Mouse (Mus musculus): ENCODE measurements around the gene Ppp1cc.

The Ppp1cc gene

DNA sequence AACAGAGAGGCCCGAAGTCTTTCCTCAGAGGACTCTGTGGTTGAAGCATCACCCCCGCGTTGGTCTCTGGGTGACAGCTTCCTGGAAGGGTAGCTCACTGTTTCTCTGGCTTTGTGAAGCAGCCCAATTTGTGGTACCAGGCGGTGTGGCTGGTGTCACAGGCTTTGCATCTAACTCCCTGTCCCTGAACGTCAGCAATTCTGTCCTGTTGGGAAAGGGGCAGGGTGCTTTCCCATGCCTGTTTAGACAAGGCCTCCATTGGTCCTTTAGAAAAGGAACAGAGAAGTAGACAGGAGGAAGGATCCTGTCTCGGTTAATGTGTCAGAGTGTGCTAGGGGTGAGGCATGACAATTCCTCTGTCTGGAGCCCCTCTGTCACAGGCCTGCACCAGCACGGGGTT is 60.9 kb downstream of the Ppp1cc start:
- DNase-seq = no peak

DNA sequence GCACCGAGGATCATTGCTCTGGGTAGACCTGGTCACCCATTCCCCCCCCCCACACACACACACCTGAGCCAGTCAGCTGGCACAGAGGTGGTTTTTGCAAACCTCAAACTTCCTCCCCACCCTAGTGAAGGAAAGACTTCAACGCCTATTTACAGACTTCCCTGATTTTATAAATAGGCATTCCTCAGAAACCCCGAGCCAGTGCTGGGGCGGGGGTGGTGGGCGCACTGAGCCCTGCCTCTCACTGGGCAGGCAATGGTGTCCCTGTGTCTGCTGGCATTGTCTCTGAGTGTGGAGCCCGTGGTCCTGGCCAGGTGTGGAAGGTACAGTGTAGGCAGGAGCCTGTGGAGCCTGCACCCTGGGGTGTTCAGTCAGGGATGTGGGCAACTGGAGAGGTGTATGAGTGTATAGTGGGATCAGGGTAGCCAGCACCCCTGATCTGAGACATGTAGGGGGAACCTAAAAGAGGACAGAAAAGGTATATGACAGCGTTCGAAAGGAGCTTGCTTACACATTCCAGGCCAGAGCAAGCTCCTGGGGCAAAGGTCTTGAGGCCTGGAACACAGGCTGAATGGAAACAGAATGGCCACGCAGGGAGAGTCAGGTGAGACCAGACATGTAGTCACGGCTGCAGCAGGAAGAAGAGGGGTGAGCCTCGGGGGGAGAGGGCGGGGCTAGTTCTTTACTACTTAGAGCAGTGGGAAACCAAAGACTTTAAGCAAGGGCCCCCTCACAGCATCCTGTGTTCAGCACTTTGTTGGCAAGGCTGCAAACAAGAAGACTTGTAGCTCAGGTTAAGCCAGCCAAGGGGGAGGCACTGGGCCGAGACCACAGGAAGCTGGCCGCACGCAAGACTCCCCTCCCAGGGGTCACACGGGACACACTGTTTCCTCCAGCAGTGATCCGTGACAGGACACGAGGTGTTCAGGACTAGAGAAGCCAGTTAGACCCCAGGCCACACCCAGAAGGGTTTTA is 61.9 kb downstream of the Ppp1cc start:
- DNase-seq = no peak

DNA sequence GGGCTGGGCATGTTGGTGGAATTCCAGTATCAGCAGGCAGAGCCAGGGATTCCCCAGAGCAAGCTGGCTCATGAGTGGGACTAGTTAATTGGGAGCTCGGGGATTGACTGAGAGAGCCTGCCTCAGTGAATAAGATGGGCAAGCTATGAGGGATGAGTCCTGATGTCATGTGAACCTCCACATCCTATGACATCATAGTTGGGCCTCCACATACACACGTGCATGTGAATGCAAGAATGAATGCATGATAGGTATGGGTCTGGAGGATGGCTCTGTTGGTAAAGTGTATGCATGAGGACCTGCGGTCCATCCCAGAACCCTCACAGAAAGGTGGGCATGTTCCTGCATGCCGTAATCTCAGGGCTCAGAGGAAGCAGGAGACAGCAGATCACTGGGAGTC is 63.0 kb downstream of the Ppp1cc start:
- DNase-seq = no peak

DNA sequence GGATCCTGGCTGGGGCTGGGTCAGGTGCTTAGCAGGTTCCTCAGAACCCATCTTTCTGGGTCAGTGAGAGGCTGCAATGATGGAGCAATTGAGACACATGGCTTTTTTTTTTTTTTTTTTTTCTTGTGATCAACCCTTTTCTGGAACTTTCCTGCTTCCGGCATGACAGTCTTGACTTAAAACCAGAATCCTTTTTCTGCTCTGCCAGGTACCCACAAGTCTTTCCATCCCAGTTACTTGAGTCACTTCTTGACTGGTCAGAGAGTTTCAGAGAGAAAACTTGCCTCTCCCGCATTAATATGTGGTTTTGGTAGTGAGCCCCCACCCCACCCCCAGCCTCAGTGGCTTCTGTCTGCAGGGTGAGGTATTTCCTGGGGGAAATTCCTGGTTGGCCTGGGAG is 66.2 kb downstream of the Ppp1cc start:
- DNase-seq = no peak

All from retina, postnatal 1 day (tissue).